ENCODE assay signal across 8 mouse cellular contexts in the genomic region with DNA sequence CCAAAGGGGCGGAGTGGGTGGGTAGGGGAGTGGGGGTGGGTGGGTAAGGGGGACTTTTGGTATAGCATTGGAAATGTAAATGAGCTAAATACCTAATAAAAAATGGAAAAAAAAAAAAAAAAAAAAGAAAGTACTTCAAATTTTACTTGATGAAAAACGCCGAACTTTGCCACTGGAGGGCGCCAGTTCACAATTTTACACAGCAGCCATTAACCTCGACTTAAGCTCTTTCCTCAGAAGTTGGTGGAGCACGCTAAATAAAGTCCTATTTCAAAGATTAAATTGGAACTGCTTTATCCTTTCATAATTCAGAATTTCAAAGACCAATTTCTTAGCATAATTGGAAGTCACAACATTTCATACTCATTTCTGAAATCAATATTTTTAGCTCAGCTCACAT.
A peak's percentile ranks its signal among the peaks of the same experiment; 100 is the strongest.
DNase-seq lines count a peak whose midpoint lies in the region; ATAC-seq and TF ChIP-seq lines count a peak whose summit lies in the region.
"Not testable (repeated sequence)": the region's sequence is repeated elsewhere in the genome, so short reads cannot be mapped to it uniquely, and the experiment has no call there.

No protein-coding gene starts in this region.

- H3K4me1 ChIP-seq in intestine, embryonic 14.5 days (replicated peaks; ENCODE audit: control insufficient read depth, insufficient read depth, low read length); lung, adult 2 months (ENCODE audit: control insufficient read depth, insufficient read depth, low read length): not testable (repeated sequence)

- DNase-seq in 416B (ENCODE audit: low read depth) = peak; percentile 59
- DNase-seq in adrenal gland, postnatal 14 days = peak; percentile 68
- peak; percentile 83 for DNase-seq in embryo, embryonic 10.5 days (ENCODE audit: low spot score)
- peak; percentile 6 for DNase-seq in gastrocnemius, adult 18-20 months (ENCODE audit: low spot score)
- DNase-seq in intestine, embryonic 14.5 days (ENCODE audit: low spot score) = peak; percentile 87
- peak; percentile 57 to 71 for DNase-seq in layer of hippocampus, postnatal 14 days (ENCODE audit: low spot score in 2 of 2)
- DNase-seq in lung, adult 2 months = peak; percentile 26
- peak; percentile 83 for DNase-seq in retina, embryonic 14.5 days (ENCODE audit: low spot score)

- not testable (repeated sequence) for H3K36me3 ChIP-seq in intestine, embryonic 14.5 days (ENCODE audit: control insufficient read depth, insufficient read depth, low read length)

- TF ChIP-seq POLR2A in lung, adult 2 months (IDR thresholded peaks at IDR 0.05; ENCODE audit: borderline replicate concordance, extremely low read depth, low read depth, low read length) = not testable (repeated sequence)

- H3K4me3 ChIP-seq in intestine, embryonic 14.5 days (ENCODE audit: low read depth, low read length); lung, adult 2 months (replicated peaks; ENCODE audit: extremely low read depth, low read depth, low read length): not testable (repeated sequence)

- 10% methylated on average over 5 of the region's 6 CpGs for WGBS in intestine, embryonic 14.5 days
- 7% methylated on average over 5 of the region's 6 CpGs for WGBS in lung, adult 2 months

- H3K9ac ChIP-seq in intestine, embryonic 14.5 days (ENCODE audit: low read length) = not testable (repeated sequence)

- TF ChIP-seq CTCF in lung, adult 2 months (IDR thresholded peaks at IDR 0.05; ENCODE audit: insufficient read depth, low read length) = not testable (repeated sequence)

- not testable (repeated sequence) for ATAC-seq in intestine, embryonic 14.5 days (replicated peaks; ENCODE audit: low FRiP score, low TSS enrichment, low read depth)

- not testable (repeated sequence) for H3K27ac ChIP-seq in intestine, embryonic 14.5 days (ENCODE audit: low read depth)

- not testable (repeated sequence) for H3K9me3 ChIP-seq in intestine, embryonic 14.5 days (ENCODE audit: control insufficient read depth, low read length)

- H3K4me2 ChIP-seq in intestine, embryonic 14.5 days (ENCODE audit: low read length) = not testable (repeated sequence)

- not testable (repeated sequence) for H3K27me3 ChIP-seq in intestine, embryonic 14.5 days (replicated peaks; ENCODE audit: control insufficient read depth, insufficient read depth, low read length)

Comparison
In these comparisons a context has a peak if more than half of its experiments do, and no peak if none do; other contexts are left out.
1. DNase-seq: peak in every context shown above with its lines; median percentile 87 in intestine, embryonic 14.5 days; 83 in embryo, embryonic 10.5 days; 83 in retina, embryonic 14.5 days; 68 in adrenal gland, postnatal 14 days; 64 in layer of hippocampus, postnatal 14 days; 59 in 416B; 26 in lung, adult 2 months; 6 in gastrocnemius, adult 18-20 months.